Mouse (Mus musculus) heart, postnatal 36 days (tissue): ENCODE measurements around the gene Aspg. TPM values are rescaled to one million over a fixed set of nuclear protein-coding genes. Genes with fewer than 3 reads are reported as not detected.

ENCODE experiments used
- microRNA-seq, 2 experiments: library from miRNA; unstranded; fragments of <30 nt; microRNA quantifications; one replicate each; pipeline ENCODE4 v1.2.0; 2021; ENCODE audit warnings: borderline number of aligned reads in 2 of 2
- total RNA-seq, 2 experiments: library from RNA; stranded (reverse); gene quantifications; 2 replicates each; pipeline ENCODE4 v1.2.3; 2021

Aspg gene
- total RNA-seq, 2 experiments from 2014 or later = 0.57 to 0.69 TPM

Small RNAs within 50 kb of the gene (microRNA-seq; reads per million reads assigned to microRNA genes)
- gene Mir203 = 126 to 144 reads per million in 2 experiments
- 0 reads per million in 2 experiments for gene Mir3073a
- gene Mir3073b = 0 reads per million in 2 experiments

Other genes starting within 250 kb of the Aspg start
- 10 to 100 TPM; 19.7 to 20.3 TPM for gene Ppp1r13b, start 198.6 kb upstream of the Aspg start, total RNA-seq
- gene Atp5mpl, start 139.7 kb upstream of the Aspg start, total RNA-seq = 1,000 to 10,000 TPM; 1,342 to 1,403 TPM
- under 1 TPM in 1 of 2 experiments, not detected in 1; 0.33 TPM for gene Tdrd9, start 135.1 kb upstream of the Aspg start, total RNA-seq
- under 1 TPM in 1 of 2 experiments, not detected in 1; 0.65 TPM for gene Rd3l, start 125.4 kb upstream of the Aspg start, total RNA-seq
- 10 to 100 TPM; 13.8 to 15.5 TPM for gene Kif26a, start 39.5 kb downstream of the Aspg start, total RNA-seq